Mouse (Mus musculus) stomach, embryonic 16.5 days (tissue): Measurements from ENCODE around the gene Nt5c3b. TPM values are rescaled to one million over a fixed set of nuclear protein-coding genes. Genes with fewer than 3 reads are reported as not detected.

Experiments used
- ATAC-seq: fragments of 200-750 bp; cut with Nextera tagmentation; 2 replicates; pipeline ENCODE4 v1.8.0; 2017; ENCODE audit warnings: moderate number of reproducible peaks, moderate TSS enrichment; ENCODE audit not compliant: insufficient read depth, low FRiP score
- H3K27ac ChIP-seq: fragments of 300-500 bp; sonication (generic); 2 replicates; pipeline ENCODE4 v1.5.1; 2014; ENCODE audit warnings: low read length
- H3K27me3 ChIP-seq: fragments of 300-500 bp; sonication (generic); 2 replicates; pipeline ENCODE4 v1.6.1; 2014; ENCODE audit warnings: low read length, control low read depth, mixed read lengths; ENCODE audit not compliant: control insufficient read depth, insufficient read depth
- H3K36me3 ChIP-seq: fragments of 300-500 bp; sonication (generic); 2 replicates; pipeline ENCODE4 v1.6.1; 2014; ENCODE audit warnings: low read length; ENCODE audit not compliant: control insufficient read depth, insufficient read depth
- H3K4me1 ChIP-seq: fragments of 300-500 bp; sonication (generic); 2 replicates; pipeline ENCODE4 v1.6.1; 2014; ENCODE audit warnings: low read length, control low read depth, mixed read lengths; ENCODE audit not compliant: control insufficient read depth, insufficient read depth
- H3K4me2 ChIP-seq: fragments of 300-500 bp; sonication (generic); 2 replicates; pipeline ENCODE4 v1.6.1; 2014; ENCODE audit warnings: low read depth, low read length, mixed read lengths
- H3K4me3 ChIP-seq: fragments of 300-500 bp; sonication (generic); replicated peaks from 2 replicates; pipeline ENCODE4 v1.5.1; 2014; ENCODE audit warnings: mild to moderate bottlenecking, low read length
- H3K9ac ChIP-seq: fragments of 300-500 bp; sonication (generic); 2 replicates; pipeline ENCODE4 v1.6.1; 2014; ENCODE audit warnings: low read length
- H3K9me3 ChIP-seq: fragments of 300-500 bp; sonication (generic); replicated peaks from 2 replicates; pipeline ENCODE4 v1.6.1; 2016; ENCODE audit warnings: low read length, control low read depth; ENCODE audit not compliant: control insufficient read depth
- WGBS: fragments of 180-500 bp; shearing (Covaris S2); extraction: QIAGEN DNeasy Blood & Tissue Kit; methylation state at CpG from one replicate; pipeline ENCODE4 v1.1.7; 2014; 5-methylcytosine and 5-hydroxymethylcytosine counted together
- polyA plus RNA-seq: library from polyadenylated mRNA; unstranded; fragments of >200 nt; fragmentation: Nextera tagmentation; extraction: Ambion mirVana; gene quantifications from 2 replicates; pipeline ENCODE4 v1.2.1, GENCODE M21; 2015

The Nt5c3b gene
- polyA plus RNA-seq, result 99.1 and 109 TPM in 2 replicates

- H3K4me1 ChIP-seq, result peaks cover 8% of the 10 kb centered on the region; the same call in 1 of the 2 replicates
- no peaks in the 10 kb centered on the region for H3K27me3 ChIP-seq
- no peak for ATAC-seq
- peak within 1 kb of the TSS; percentile 91 for H3K9ac ChIP-seq
- H3K4me3 ChIP-seq, result peak within 1 kb of the TSS; percentile 69
- H3K9me3 ChIP-seq, result no peaks in the 10 kb centered on the region
- peak within 1 kb of the TSS; percentile 50; the same call in 1 of the 2 replicates for H3K27ac ChIP-seq
- H3K4me2 ChIP-seq, result peak within 1 kb of the TSS; percentile 71
- WGBS, result 84% methylated on average over 8 of the region's 8 CpGs
- H3K36me3 ChIP-seq, result peaks cover 7% of the 10 kb centered on the region; the same call in 1 of the 2 replicates
Observed at GRCm38 (mm10) chr11:100441797-100442196, at the start of gene Nt5c3b, which contains the start of gene Klhl10. Gene Nt5c3b, minus strand, starts transcription at chr11:100441808. Gene Klhl10, plus strand, starts transcription at chr11:100441917.

- ATAC-seq, result no peak
- no peak overlapping the region for H3K4me2 ChIP-seq
- WGBS, result 86% methylated on average over 6 of the region's 6 CpGs
- H3K4me3 ChIP-seq, result no peak overlapping the region
- H3K9me3 ChIP-seq, result no peaks in the 10 kb centered on the region
- no peaks in the 10 kb centered on the region for H3K27me3 ChIP-seq
- no peaks in the 10 kb centered on the region for H3K4me1 ChIP-seq
- H3K27ac ChIP-seq, result no peak overlapping the region
- H3K9ac ChIP-seq, result no peak overlapping the region
- H3K36me3 ChIP-seq, result peaks cover 39% of the 10 kb centered on the region
Observed at GRCm38 (mm10) chr11:100490951-100491350, 49.3 kb upstream of the Nt5c3b start.

- Histone ChIP-seq H3K36me3 (peaks cover 22% of the 10 kb centered on the region), H3K9ac (no peak overlapping the region), H3K27me3 (no peaks in the 10 kb centered on the region), H3K4me3 (no peak overlapping the region), H3K27ac (no peak overlapping the region), H3K4me1 (no peaks in the 10 kb centered on the region), H3K9me3 (no peaks in the 10 kb centered on the region), H3K4me2 (no peak overlapping the region)
- no peak; the same call in 1 of the 2 replicates for ATAC-seq
- WGBS, result 84% methylated on average over 8 of the region's 8 CpGs
Observed at GRCm38 (mm10) chr11:100485801-100486538, 44.4 kb upstream of the Nt5c3b start.

- Histone ChIP-seq H3K9ac (no peak overlapping the region), H3K4me3 (no peak overlapping the region), H3K4me2 (no peak overlapping the region), H3K36me3 (peaks cover 27% of the 10 kb centered on the region), H3K27ac (no peak overlapping the region), H3K4me1 (no peaks in the 10 kb centered on the region), H3K27me3 (no peaks in the 10 kb centered on the region), H3K9me3 (no peaks in the 10 kb centered on the region)
- 95% methylated on average over 3 of the region's 3 CpGs for WGBS
- ATAC-seq, result no peak
Observed at GRCm38 (mm10) chr11:100484461-100484860, 42.9 kb upstream of the Nt5c3b start.

- ATAC-seq, result no peak
- Histone ChIP-seq H3K4me2 (no peak overlapping the region), H3K27ac (no peak overlapping the region), H3K9ac (no peak overlapping the region), H3K36me3 (peaks cover 25% of the 10 kb centered on the region), H3K27me3 (no peaks in the 10 kb centered on the region), H3K4me3 (no peak overlapping the region), H3K9me3 (no peaks in the 10 kb centered on the region), H3K4me1 (no peaks in the 10 kb centered on the region)
- 46% methylated on average over 7 of the region's 7 CpGs for WGBS
Observed at GRCm38 (mm10) chr11:100479152-100479551, 37.5 kb upstream of the Nt5c3b start.

GRCm38 (mm10) chr11:100476281-100476680, 34.7 kb upstream of the Nt5c3b start:
- Histone ChIP-seq H3K9me3 (no peaks in the 10 kb centered on the region), H3K36me3 (peaks cover 13% of the 10 kb centered on the region; the same call in 1 of the 2 replicates), H3K9ac (no peak overlapping the region), H3K4me1 (peaks cover 1% of the 10 kb centered on the region; the same call in 1 of the 2 replicates), H3K4me3 (no peak overlapping the region), H3K27me3 (no peaks in the 10 kb centered on the region), H3K4me2 (no peak overlapping the region), H3K27ac (no peak overlapping the region)
- no peak for ATAC-seq
- WGBS, result 80% methylated on average over 5 of the region's 5 CpGs

GRCm38 (mm10) chr11:100472935-100473295, 31.3 kb upstream of the Nt5c3b start:
- no peaks in the 10 kb centered on the region for H3K9me3 ChIP-seq
- peak overlapping the region; percentile 99 for H3K4me3 ChIP-seq
- 34% methylated on average over 5 of the region's 5 CpGs for WGBS

GRCm38 (mm10) chr11:100472197-100472934, 30.8 kb upstream of the Nt5c3b start, which contains the start of gene Klhl11:
Gene Klhl11, minus strand, starts transcription at chr11:100472741.
- H3K27me3 ChIP-seq, result no peaks in the 10 kb centered on the region

More at GRCm38 (mm10) chr11:100472935-100473295, 31.3 kb upstream of the Nt5c3b start:
- H3K27me3 ChIP-seq, result no peaks in the 10 kb centered on the region
- H3K27ac ChIP-seq, result no peak overlapping the region
- no peaks in the 10 kb centered on the region for H3K36me3 ChIP-seq
- H3K9ac ChIP-seq, result no peak overlapping the region
- peak; percentile 23; the same call in 1 of the 2 replicates for ATAC-seq
- H3K4me1 ChIP-seq, result peaks cover 18% of the 10 kb centered on the region
- peak overlapping the region; percentile 32; the same call in 1 of the 2 replicates for H3K4me2 ChIP-seq

More at GRCm38 (mm10) chr11:100472197-100472934, 30.8 kb upstream of the Nt5c3b start, which contains the start of gene Klhl11:
- ATAC-seq, result peak; percentile 95
- under 1% methylated on average over 83 of the region's 83 CpGs for WGBS
- Histone ChIP-seq H3K9me3 (no peaks in the 10 kb centered on the region), H3K36me3 (no peaks in the 10 kb centered on the region), H3K4me3 (peak within 1 kb of the TSS; percentile 99), H3K27ac (peak within 1 kb of the TSS; percentile 67), H3K4me2 (peak within 1 kb of the TSS; percentile 98), H3K9ac (peak within 1 kb of the TSS; percentile 94), H3K4me1 (peaks cover 18% of the 10 kb centered on the region)
